Mouse (Mus musculus) liver, embryonic 14.5 days (tissue): Measurements from ENCODE around the gene Nr1h4.

Source experiments
- CTCF ChIP-seq: IDR thresholded peaks from 2 replicates; pipeline ENCODE4 v1.5.1; 2016; ENCODE audit warnings: antibody characterized with exemption, low read depth, control low read depth
- EP300 ChIP-seq: IDR thresholded peaks from 2 replicates; pipeline ENCODE4 v1.6.1; 2016; ENCODE audit warnings: antibody characterized with exemption, low read depth

DNA sequence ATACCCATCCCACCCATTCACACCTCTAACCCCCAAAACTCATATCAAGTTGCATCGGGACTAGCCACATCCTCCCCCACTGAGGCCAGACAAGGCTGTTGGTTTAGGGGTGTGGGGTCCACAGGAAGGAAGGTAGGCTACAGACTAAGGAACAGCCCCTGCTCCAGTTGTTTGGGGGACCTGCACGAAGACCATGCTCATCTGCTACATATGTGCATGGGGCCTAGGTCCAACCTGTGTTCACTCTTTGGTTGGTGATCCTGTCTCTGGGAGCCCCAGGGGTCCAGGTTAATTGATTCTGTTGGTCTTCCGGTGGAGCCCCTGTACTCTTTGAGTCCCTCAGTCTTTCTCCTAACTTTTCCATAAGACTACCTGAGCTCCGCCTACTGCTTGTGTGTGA is 13.0 kb downstream of the Nr1h4 start:
- TF ChIP-seq EP300 (no peak), CTCF (no peak)
